Mouse (Mus musculus) kidney, postnatal 36 days (tissue): ENCODE data around the gene Fhod1.

Source experiments
- DNase-seq, 2 experiments: peaks; one replicate each; pipeline ENCODE4 v3.0.0; 2021 to 2022; ENCODE audit warnings: mixed read lengths in 2 of 2

The Fhod1 gene

GRCm38 (mm10) chr8:105315073-105315769 is 32.5 kb downstream of the Fhod1 start:
- no peak for DNase-seq

GRCm38 (mm10) chr8:105313622-105314402 is 33.9 kb downstream of the Fhod1 start:
- no peak for DNase-seq

GRCm38 (mm10) chr8:105312891-105313481 is 34.8 kb downstream of the Fhod1 start:
- DNase-seq = no peak

- DNase-seq = no peak
These were observed 36.0 kb downstream of the Fhod1 start for GRCm38 (mm10) chr8:105311718-105312117.

GRCm38 (mm10) chr8:105310118-105310517 is 37.6 kb downstream of the Fhod1 start:
- DNase-seq = no peak

GRCm38 (mm10) chr8:105309142-105309847 is 38.5 kb downstream of the Fhod1 start:
- DNase-seq = no peak

GRCm38 (mm10) chr8:105308428-105308827 is 39.3 kb downstream of the Fhod1 start:
- DNase-seq = no peak

- no peak for DNase-seq
These were observed 40.1 kb downstream of the Fhod1 start for GRCm38 (mm10) chr8:105307670-105308069.

- no peak for DNase-seq
These were observed 41.5 kb downstream of the Fhod1 start for GRCm38 (mm10) chr8:105306146-105306691.

- peak; percentile 91 to 92 for DNase-seq
These were observed 42.3 kb downstream of the Fhod1 start, which contains the start of gene Elmo3 for GRCm38 (mm10) chr8:105305211-105306145. Elmo3 (plus strand) TSS chr8:105305601.

GRCm38 (mm10) chr8:105304325-105305210 is 43.2 kb downstream of the Fhod1 start:
- no peak for DNase-seq

GRCm38 (mm10) chr8:105303874-105304273 is 43.9 kb downstream of the Fhod1 start:
- no peak for DNase-seq

GRCm38 (mm10) chr8:105303396-105303795 is 44.4 kb downstream of the Fhod1 start:
- DNase-seq = no peak

- no peak for DNase-seq
These were observed 47.8 kb downstream of the Fhod1 start for GRCm38 (mm10) chr8:105299962-105300361.

- DNase-seq = no peak
These were observed 49.2 kb downstream of the Fhod1 start for GRCm38 (mm10) chr8:105298351-105299252.

- peak; percentile 96 to 97 for DNase-seq
These were observed 50.1 kb downstream of the Fhod1 start, which contains the start of gene E2f4 for GRCm38 (mm10) chr8:105297511-105298192. E2f4 (plus strand) TSS chr8:105297663.

GRCm38 (mm10) chr8:105295895-105296573 is 51.7 kb downstream of the Fhod1 start, which contains the start of gene Exoc3l:
Exoc3l (minus strand) TSS chr8:105296101.
- DNase-seq = peak; percentile 42 to 60

GRCm38 (mm10) chr8:105295256-105295655 is 52.5 kb downstream of the Fhod1 start:
- no peak for DNase-seq
